Mouse (Mus musculus) layer of hippocampus, adult 18-20 months (tissue): ENCODE data around the gene Hepacam. TPM values are rescaled to one million over a fixed set of nuclear protein-coding genes. Genes with fewer than 3 reads are reported as not detected.

Experiments used
- DNase-seq, 2 experiments: peaks; one replicate each; pipeline ENCODE4 v3.0.0; 2022; ENCODE audit warnings: low spot score in 2 of 2
- total RNA-seq, 2 experiments: library from RNA; stranded (reverse); gene quantifications; 2 replicates each; pipeline ENCODE4 v1.2.3; 2021

Hepacam gene
- total RNA-seq, 2 experiments from 2014 or later, result 64.9 to 66.6 TPM

GRCm38 (mm10) chr9:37432720-37433421 is 65.7 kb downstream of the Hepacam start, which contains the start of gene Robo3:
Gene Robo3 (minus strand): TSS chr9:37433246.
- no peak for DNase-seq

GRCm38 (mm10) chr9:37433823-37434560 is 66.8 kb downstream of the Hepacam start:
- no peak for DNase-seq

DNA sequence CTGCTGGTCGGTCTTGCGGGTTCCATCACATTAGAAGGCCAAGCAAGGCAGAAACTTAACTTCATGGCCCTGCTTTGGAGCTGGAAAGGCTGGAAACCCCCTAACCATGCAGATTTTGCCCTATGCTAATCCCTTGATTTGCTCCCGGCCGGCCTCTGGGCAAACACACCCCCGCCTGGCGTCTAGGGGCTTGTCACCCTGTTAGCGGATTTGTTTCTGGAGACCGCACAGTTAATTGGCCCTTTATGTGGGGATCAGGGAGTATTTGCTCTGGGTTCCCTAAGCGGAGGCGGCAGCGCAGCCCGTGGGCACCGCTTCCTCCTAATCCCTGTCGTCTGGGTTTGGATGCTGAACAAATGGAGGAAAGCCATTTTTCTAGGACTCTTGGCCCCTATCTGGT is 67.8 kb downstream of the Hepacam start:
- no peak for DNase-seq

- no peak for DNase-seq
Observed at GRCm38 (mm10) chr9:37435616-37436015, 68.5 kb downstream of the Hepacam start.

Other genes starting within 250 kb of the Hepacam start
- gene Pknox2, start 219.9 kb upstream of the Hepacam start, total RNA-seq, result 10 to 100 TPM; 38.3 to 39.2 TPM
- gene Tmem218, start 159.1 kb upstream of the Hepacam start, total RNA-seq, result 1 to 10 TPM; 7.8 to 8.0 TPM
- gene Slc37a2, start 111.6 kb upstream of the Hepacam start, total RNA-seq, result 1 to 10 TPM; 1.4 to 1.7 TPM
- gene Ccdc15, start 18.9 kb upstream of the Hepacam start, total RNA-seq, result 1 to 10 TPM; 1.7 to 2.5 TPM
- 1 to 10 TPM; 4.6 to 5.9 TPM for gene Robo4, start 34.5 kb downstream of the Hepacam start, total RNA-seq
- gene Robo3, start 65.9 kb downstream of the Hepacam start, total RNA-seq, result 1 to 10 TPM; 7.2 to 8.9 TPM
- gene Msantd2, start 122.0 kb downstream of the Hepacam start, total RNA-seq, result 10 to 100 TPM; 22.9 to 23.1 TPM
- 10 to 100 TPM; 13.1 to 14.3 TPM for gene Esam, start 160.7 kb downstream of the Hepacam start, total RNA-seq
- 1 to 10 TPM; 2.3 to 3.0 TPM for gene Vsig2, start 171.9 kb downstream of the Hepacam start, total RNA-seq
- 1,000 to 10,000 TPM; 1,533 to 1,565 TPM for gene Nrgn, start 185.6 kb downstream of the Hepacam start, total RNA-seq
- gene Siae, start 188.3 kb downstream of the Hepacam start, total RNA-seq, result 10 to 100 TPM; 11.2 to 14.6 TPM
- 1 to 10 TPM; 1.5 to 2.8 TPM for gene Spa17, start 246.4 kb downstream of the Hepacam start, total RNA-seq